Comparison of ENCODE assay signal across 11 mouse cellular contexts in genomic region chr15:82929595-82929994, GRCm38 (mm10). TPM values are rescaled to one million over a fixed set of nuclear protein-coding genes. Genes with fewer than 3 reads are reported as not detected.
A peak's percentile ranks its signal among the peaks of the same experiment; 100 is the strongest.
DNase-seq lines count a peak whose midpoint lies in the region; ATAC-seq and TF ChIP-seq lines count a peak whose summit lies in the region.
"Had no signal": no experiment of that assay in that cellular context is flagged by ENCODE, and none has a peak within 500 bp of the region (broad histone marks: within the 10 kb centered on the region; RNA-seq: fewer than 3 reads in every experiment).

No protein-coding gene starts in this region.

- H3K4me2 ChIP-seq in kidney, embryonic 16.5 days (replicated peaks; ENCODE audit: low read depth, low read length): 0 out of 2 replicates have a peak overlapping the region, but pooled peaks have one; percentile 14

- H3K27ac ChIP-seq in kidney, embryonic 16.5 days (ENCODE audit: low read length): no peak overlapping the region
- no peak overlapping the region for H3K27ac ChIP-seq in kidney, adult 2 months (ENCODE audit: insufficient read depth, low read depth, low read length)
- H3K27ac ChIP-seq in limb, embryonic 10.5 days: peak overlapping the region; percentile 48
- H3K27ac ChIP-seq: heart, adult 2 months had no signal

- H3K4me1 ChIP-seq in kidney, embryonic 16.5 days (ENCODE audit: insufficient read depth, low read length): peaks cover 81% of the 10 kb centered on the region
- no peaks in the 10 kb centered on the region for H3K4me1 ChIP-seq in kidney, adult 2 months (ENCODE audit: control insufficient read depth, insufficient read depth, low read length)
- H3K4me1 ChIP-seq in limb, embryonic 10.5 days: peaks cover 81% of the 10 kb centered on the region

- no peak for ATAC-seq in kidney, embryonic 16.5 days (ENCODE audit: low FRiP score, low TSS enrichment)
- ATAC-seq in frontal cortex, adult (ENCODE audit: low TSS enrichment): no peak

- no peaks in the 10 kb centered on the region for H3K27me3 ChIP-seq in kidney, embryonic 16.5 days (ENCODE audit: insufficient read depth, low read length)
- H3K27me3 ChIP-seq in kidney, adult 2 months (replicated peaks; ENCODE audit: control insufficient read depth, insufficient read depth, low read length): no peaks in the 10 kb centered on the region
- H3K27me3 ChIP-seq in limb, embryonic 10.5 days (ENCODE audit: low read depth, poor library complexity, severe bottlenecking): peaks cover 69% of the 10 kb centered on the region

- no peaks in the 10 kb centered on the region for H3K9me3 ChIP-seq in kidney, embryonic 16.5 days (ENCODE audit: low read length)
- no peaks in the 10 kb centered on the region for H3K9me3 ChIP-seq in limb, embryonic 10.5 days (replicated peaks)
- H3K9me3 ChIP-seq: G1E had no signal

- WGBS in kidney, embryonic 16.5 days: 28% methylated on average over 9 of the region's 9 CpGs
- 41% methylated on average over 9 of the region's 9 CpGs for WGBS in kidney, adult 2 months
- 28% methylated on average over 9 of the region's 9 CpGs for WGBS in limb, embryonic 10.5 days

- H3K4me3 ChIP-seq in kidney, embryonic 16.5 days (ENCODE audit: low read length): no peak overlapping the region
- no peak overlapping the region for H3K4me3 ChIP-seq in kidney, adult 2 months (ENCODE audit: insufficient read depth, low read depth, low read length)
- peak overlapping the region; percentile 22; the same call in 1 of the 2 replicates for H3K4me3 ChIP-seq in limb, embryonic 10.5 days
- H3K4me3 ChIP-seq: heart, adult 2 months had no signal

- TF ChIP-seq CTCF in kidney, adult 2 months (conservative IDR thresholded peaks at IDR 0.05; ENCODE audit: insufficient read depth, insufficient read length, low read depth, low read length): no peak

- no peak for TF ChIP-seq POLR2A in kidney, adult 2 months (IDR thresholded peaks at IDR 0.05; ENCODE audit: low read depth, low read length)

- no peak for DNase-seq in kidney, adult 2 months
- DNase-seq in MN1 (ENCODE audit: low spot score): peak; percentile 69
- peak; percentile 47 for DNase-seq in cerebellum, adult 9-11 months
- no peak for DNase-seq in limb, embryonic 10.5 days (ENCODE audit: low spot score)
- DNase-seq in thymus, postnatal 36 days: no peak
- no peak for DNase-seq in spleen, postnatal 14 days (ENCODE audit: low spot score in 2 of 2)
- DNase-seq: heart, adult 2 months; thymus, adult 2 months had no signal

- H3K9ac ChIP-seq in kidney, embryonic 16.5 days (replicated peaks; ENCODE audit: low read length): no peak overlapping the region

- no peaks in the 10 kb centered on the region for H3K36me3 ChIP-seq in kidney, embryonic 16.5 days (ENCODE audit: insufficient read depth, low read length)
- no peaks in the 10 kb centered on the region for H3K36me3 ChIP-seq in kidney, adult 2 months (ENCODE audit: control insufficient read depth, insufficient read depth, low read length)
- H3K36me3 ChIP-seq in limb, embryonic 10.5 days: no peaks in the 10 kb centered on the region
- H3K36me3 ChIP-seq: G1E had no signal

RNA-seq across cellular contexts. Expression of gene Tcf20, which starts 58.1 kb away (rescaled TPM):
- polyA plus RNA-seq in kidney, embryonic 16.5 days (2015; fragmentation: Nextera tagmentation; extraction: Ambion mirVana): 7.3 and 8.3 TPM in 2 replicates
- polyA plus RNA-seq in kidney, adult 2 months (2012; rRNA removed): 17.8 and 18.1 TPM in 2 replicates
- 8.1 and 8.3 TPM in 2 replicates for polyA plus RNA-seq in limb, embryonic 10.5 days (2016; fragmentation: Nextera tagmentation; extraction: Ambion mirVana)

Comparison
In these comparisons a context has a peak if more than half of its experiments do, and no peak if none do; other contexts are left out.
1. DNase-seq: peak in MN1 (single experiment) and cerebellum, adult 9-11 months (single experiment); none in kidney, adult 2 months (single experiment), limb, embryonic 10.5 days (single experiment), thymus, postnatal 36 days (0 of 2) and spleen, postnatal 14 days (0 of 2).